Mouse (Mus musculus): ENCODE data around the gene 4930452B06Rik. TPM values are rescaled to one million over a fixed set of nuclear protein-coding genes. Genes with fewer than 3 reads are reported as not detected.

4930452B06Rik gene
- polyA plus RNA-seq, 1 experiment from 2014 or later = 11.9 TPM

DNA sequence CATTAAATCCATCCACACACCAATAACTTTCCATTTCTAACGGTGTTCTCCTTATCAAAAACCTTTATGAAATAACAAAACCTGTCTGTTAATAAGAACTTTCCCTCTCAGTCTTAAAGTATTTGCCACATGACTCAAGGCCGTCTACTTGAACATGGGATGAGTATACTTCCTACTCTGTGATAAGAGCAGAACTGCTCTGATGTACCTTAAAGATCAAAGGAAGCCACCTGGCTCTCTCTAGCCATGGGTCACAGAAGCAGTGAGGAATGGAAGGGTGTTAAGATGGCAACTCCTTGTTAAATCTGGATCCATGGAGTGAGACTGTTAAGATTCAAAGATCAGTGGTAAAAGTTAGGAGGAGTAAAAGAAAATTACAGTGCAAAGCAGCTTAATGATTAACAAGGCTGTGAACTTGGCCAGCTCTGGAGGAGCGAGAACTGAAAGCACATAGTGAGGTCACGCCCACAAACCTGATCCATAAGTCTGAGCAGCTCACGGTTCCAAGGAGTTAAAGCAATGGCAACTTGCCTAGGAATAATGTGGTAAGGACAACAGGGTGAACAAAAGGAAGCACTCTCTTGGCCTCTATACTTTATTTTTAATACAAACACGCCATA lies 235.3 kb downstream of the 4930452B06Rik start:
- Histone ChIP-seq H3K36me3 (ENCODE audit: insufficient read depth) (no peaks in the 10 kb centered on the region), H3K4me2 (no peak overlapping the region), H3K4me3 (ENCODE audit: low read depth, low read length) (no peak overlapping the region), H3K4me1 (ENCODE audit: insufficient read depth) (no peaks in the 10 kb centered on the region), H3K27ac (ENCODE audit: low read depth) (no peak overlapping the region), H3K9me3 (ENCODE audit: low read depth, low read length) (no peaks in the 10 kb centered on the region), H3K27me3 (ENCODE audit: insufficient read depth, low read length) (no peaks in the 10 kb centered on the region), H3K9ac (no peak overlapping the region)
- no peak for TF ChIP-seq CTCF (IDR thresholded peaks at IDR 0.05; ENCODE audit: low read depth)
- ATAC-seq (ENCODE audit: insufficient read depth) = peak; percentile 56
- DNase-seq = peak; percentile 66
- WGBS = 43% methylated on average over 6 of the region's 6 CpGs

DNA sequence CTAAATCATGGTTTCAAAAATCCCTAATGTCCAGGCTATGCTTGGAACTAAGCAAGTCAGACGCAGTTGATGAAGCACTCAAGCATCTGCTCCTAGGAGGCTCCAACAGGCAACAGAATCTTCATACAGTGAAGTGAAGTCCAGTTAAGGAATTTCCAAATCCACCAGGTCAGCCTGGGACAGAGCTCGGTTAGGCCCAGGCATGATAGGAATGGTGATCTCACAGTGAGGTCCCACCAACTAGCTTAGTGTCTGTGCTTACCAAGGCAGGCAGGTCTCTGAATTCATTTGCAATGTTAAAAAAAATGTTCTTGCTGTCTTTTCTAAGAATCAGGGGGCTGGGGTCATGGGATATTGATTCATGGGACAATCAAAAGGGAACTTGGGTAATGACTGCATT lies 236.3 kb downstream of the 4930452B06Rik start:
- H3K4me2 ChIP-seq = no peak overlapping the region
- no peaks in the 10 kb centered on the region for H3K27me3 ChIP-seq (ENCODE audit: insufficient read depth, low read length)
- H3K9ac ChIP-seq = no peak overlapping the region
- TF ChIP-seq CTCF (IDR thresholded peaks at IDR 0.05; ENCODE audit: low read depth) = no peak
- H3K4me1 ChIP-seq (ENCODE audit: insufficient read depth) = no peaks in the 10 kb centered on the region
- H3K27ac ChIP-seq (ENCODE audit: low read depth) = no peak overlapping the region
- ATAC-seq (ENCODE audit: insufficient read depth) (no peak), DNase-seq (no peak)
- no peaks in the 10 kb centered on the region for H3K36me3 ChIP-seq (ENCODE audit: insufficient read depth)
- no peaks in the 10 kb centered on the region for H3K9me3 ChIP-seq (ENCODE audit: low read depth, low read length)
- H3K4me3 ChIP-seq (ENCODE audit: low read depth, low read length) = no peak overlapping the region
- WGBS = 69% methylated on average over 2 of the region's 2 CpGs

- no peaks in the 10 kb centered on the region for H3K9me3 ChIP-seq (ENCODE audit: low read depth, low read length)
- H3K27ac ChIP-seq (ENCODE audit: low read depth) = no peak overlapping the region
- no peaks in the 10 kb centered on the region for H3K36me3 ChIP-seq (ENCODE audit: insufficient read depth)
- DNase-seq = no peak
- ATAC-seq (ENCODE audit: insufficient read depth) = no peak
- no peaks in the 10 kb centered on the region for H3K4me1 ChIP-seq (ENCODE audit: insufficient read depth)
- no peaks in the 10 kb centered on the region for H3K27me3 ChIP-seq (ENCODE audit: insufficient read depth, low read length)
- no peak for TF ChIP-seq CTCF (IDR thresholded peaks at IDR 0.05; ENCODE audit: low read depth)
- H3K9ac ChIP-seq = no peak overlapping the region
- no peak overlapping the region for H3K4me2 ChIP-seq
- H3K4me3 ChIP-seq (ENCODE audit: low read depth, low read length) = no peak overlapping the region
- WGBS = 71% methylated on average over 3 of the region's 3 CpGs
Observed at GRCm38 (mm10) chr14:8422833-8423232, 243.2 kb downstream of the 4930452B06Rik start.

DNA sequence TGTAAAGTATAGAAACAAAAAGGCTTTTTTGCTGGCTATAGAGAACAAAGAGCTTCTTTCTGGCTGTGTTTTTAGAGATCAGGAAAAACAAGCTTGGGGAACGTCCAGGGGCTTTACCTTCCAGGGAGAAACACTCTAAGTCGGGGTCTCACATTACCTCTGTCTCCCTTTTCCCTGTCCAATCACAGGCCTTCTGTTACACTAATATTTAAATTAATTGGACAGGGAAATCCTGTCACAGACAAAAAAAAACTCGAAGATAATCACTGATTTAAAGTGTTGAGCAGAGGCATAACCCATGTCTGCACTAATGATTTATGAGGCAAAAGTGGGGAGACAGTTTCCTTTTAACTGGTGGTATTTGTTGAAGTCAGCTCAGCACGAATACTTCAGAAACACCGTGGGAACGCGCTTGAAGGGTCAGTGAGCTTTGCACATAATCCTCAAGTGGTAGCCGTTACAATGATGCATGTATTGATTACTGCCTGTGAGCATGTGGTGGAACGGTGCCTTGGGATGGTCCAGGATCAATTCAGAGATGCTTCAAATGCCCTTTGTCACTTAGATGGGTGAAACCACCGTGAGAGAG lies 244.7 kb downstream of the 4930452B06Rik start:
- Histone ChIP-seq H3K4me1 (ENCODE audit: insufficient read depth) (no peaks in the 10 kb centered on the region), H3K4me2 (peak overlapping the region; percentile 38; the same call in 1 of the 2 replicates), H3K9me3 (ENCODE audit: low read depth, low read length) (no peaks in the 10 kb centered on the region), H3K27ac (ENCODE audit: low read depth) (no peak overlapping the region), H3K27me3 (ENCODE audit: insufficient read depth, low read length) (no peaks in the 10 kb centered on the region), H3K36me3 (ENCODE audit: insufficient read depth) (no peaks in the 10 kb centered on the region), H3K9ac (no peak overlapping the region), H3K4me3 (ENCODE audit: low read depth, low read length) (no peak overlapping the region)
- WGBS = 8% methylated on average over 10 of the region's 10 CpGs
- no peak for TF ChIP-seq CTCF (IDR thresholded peaks at IDR 0.05; ENCODE audit: low read depth)
- DNase-seq (peak; percentile 27), ATAC-seq (ENCODE audit: insufficient read depth) (no peak)

DNA sequence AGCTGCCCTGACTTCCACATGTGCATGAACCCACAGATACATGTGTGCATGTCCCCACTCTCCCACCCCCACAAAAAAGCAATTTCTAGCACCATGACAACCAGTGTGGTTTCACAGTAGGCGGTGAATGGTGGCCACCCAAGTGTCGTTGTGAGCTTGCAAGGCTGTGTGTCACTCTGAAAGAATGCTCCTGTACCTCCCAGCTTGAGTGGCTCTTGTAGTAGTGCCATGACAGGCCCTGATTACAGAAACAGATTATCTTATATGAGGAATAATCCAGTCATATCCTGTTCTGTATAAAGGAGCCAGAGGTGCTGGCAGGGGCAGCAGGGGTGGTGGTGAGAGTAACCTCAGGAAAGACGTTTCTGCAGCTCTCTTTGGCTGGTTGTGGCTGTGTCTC lies 247.4 kb downstream of the 4930452B06Rik start:
- Histone ChIP-seq H3K4me2 (no peak overlapping the region), H3K9ac (no peak overlapping the region), H3K9me3 (ENCODE audit: low read depth, low read length) (no peaks in the 10 kb centered on the region), H3K27me3 (ENCODE audit: insufficient read depth, low read length) (no peaks in the 10 kb centered on the region), H3K4me1 (ENCODE audit: insufficient read depth) (no peaks in the 10 kb centered on the region), H3K36me3 (ENCODE audit: insufficient read depth) (no peaks in the 10 kb centered on the region), H3K27ac (ENCODE audit: low read depth) (no peak overlapping the region), H3K4me3 (ENCODE audit: low read depth, low read length) (no peak overlapping the region)
- ATAC-seq (ENCODE audit: insufficient read depth) = 0 out of 2 replicates have a peak, but pooled peaks have one; percentile 24
- WGBS = 40% methylated on average over 3 of the region's 3 CpGs
- peak; percentile 10 for DNase-seq
- no peak for TF ChIP-seq CTCF (IDR thresholded peaks at IDR 0.05; ENCODE audit: low read depth)

DNA sequence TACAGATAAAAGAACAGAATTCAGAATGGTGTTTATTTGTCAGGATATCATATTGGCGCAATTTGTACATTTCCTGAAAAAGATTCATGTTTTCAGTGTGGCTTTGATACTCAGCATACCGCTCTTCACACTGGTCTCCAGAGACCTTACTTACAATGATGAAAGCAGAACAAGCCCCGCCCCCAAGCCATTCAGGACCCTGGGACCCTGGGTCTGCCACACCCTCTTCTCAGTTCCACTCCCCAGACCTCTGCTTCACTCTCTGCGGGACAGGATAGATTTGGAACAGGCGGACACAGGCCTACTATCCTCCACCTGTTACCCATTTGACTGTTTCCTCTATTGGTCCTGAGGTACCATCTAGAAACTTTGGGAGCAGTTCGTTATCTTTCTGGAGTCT lies 260.1 kb downstream of the 4930452B06Rik start:
- Histone ChIP-seq H3K4me2 (no peak overlapping the region), H3K4me1 (ENCODE audit: insufficient read depth) (no peaks in the 10 kb centered on the region), H3K27ac (ENCODE audit: low read depth) (no peak overlapping the region), H3K27me3 (ENCODE audit: insufficient read depth, low read length) (no peaks in the 10 kb centered on the region), H3K9ac (no peak overlapping the region), H3K36me3 (ENCODE audit: insufficient read depth) (no peaks in the 10 kb centered on the region), H3K9me3 (ENCODE audit: low read depth, low read length) (no peaks in the 10 kb centered on the region), H3K4me3 (ENCODE audit: low read depth, low read length) (no peak overlapping the region)
- WGBS = 69% methylated on average over 6 of the region's 6 CpGs
- DNase-seq (no peak), ATAC-seq (ENCODE audit: insufficient read depth) (no peak)
- TF ChIP-seq CTCF (IDR thresholded peaks at IDR 0.05; ENCODE audit: low read depth) = no peak

GRCm38 (mm10) chr14:8403310-8403709 lies 262.7 kb downstream of the 4930452B06Rik start:
- TF ChIP-seq CTCF (IDR thresholded peaks at IDR 0.05; ENCODE audit: low read depth) = no peak
- Histone ChIP-seq H3K4me2 (no peak overlapping the region), H3K9ac (no peak overlapping the region)

More at GRCm38 (mm10) chr14:8403310-8403709, 262.7 kb downstream of the 4930452B06Rik start:
- ATAC-seq (ENCODE audit: insufficient read depth) (no peak), DNase-seq (no peak)
- Histone ChIP-seq H3K9me3 (ENCODE audit: low read depth, low read length) (no peaks in the 10 kb centered on the region), H3K27ac (ENCODE audit: low read depth) (no peak overlapping the region), H3K4me3 (ENCODE audit: low read depth, low read length) (no peak overlapping the region), H3K27me3 (ENCODE audit: insufficient read depth, low read length) (no peaks in the 10 kb centered on the region), H3K36me3 (ENCODE audit: insufficient read depth) (no peaks in the 10 kb centered on the region), H3K4me1 (ENCODE audit: insufficient read depth) (no peaks in the 10 kb centered on the region)
- WGBS = 89% methylated on average over 3 of the region's 3 CpGs

Data from lung, embryonic 14.5 days (tissue).